Mouse (Mus musculus): ENCODE measurements around the gene Dlat. TPM values are rescaled to one million over a fixed set of nuclear protein-coding genes. Genes with fewer than 3 reads are reported as not detected.
"Not testable (repeated sequence)": the region's sequence is repeated elsewhere in the genome, so short reads cannot be mapped to it uniquely, and the experiment has no call there.

Gene Dlat
- total RNA-seq, 2 experiments from 2014 or later = 161 to 169 TPM

- no peak for DNase-seq
These were observed 5.2 kb upstream of the Dlat start for GRCm38 (mm10) chr9:50664826-50665225.

GRCm38 (mm10) chr9:50660431-50660830 is 851 bp upstream of the Dlat start:
- DNase-seq = peak; percentile 48 to 63

- DNase-seq = peak in 1 of 2 experiments; percentile 27
These were observed 615 bp downstream of the Dlat start for GRCm38 (mm10) chr9:50658941-50659388.

GRCm38 (mm10) chr9:50658391-50658790 is 1.2 kb downstream of the Dlat start:
- DNase-seq = no peak

DNA sequence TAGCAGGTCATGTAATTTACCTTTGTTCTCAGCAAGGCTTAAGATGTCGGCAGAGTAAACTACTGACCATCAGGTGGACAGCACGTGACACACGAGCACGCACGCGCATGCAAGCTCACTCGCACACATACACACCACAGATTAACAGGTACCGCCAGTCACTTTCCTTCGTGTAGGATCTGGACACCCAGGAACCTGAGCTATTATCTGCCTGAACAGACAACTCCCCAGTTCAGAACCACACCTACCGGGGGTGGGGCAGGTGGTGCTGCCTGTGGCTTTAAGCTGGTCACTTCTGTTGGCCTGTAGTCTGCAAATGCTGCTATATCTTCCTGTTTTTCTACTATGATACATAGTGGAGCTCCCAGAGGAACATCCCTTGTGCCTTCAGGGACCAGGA is 9.1 kb downstream of the Dlat start:
- no peak for DNase-seq

GRCm38 (mm10) chr9:50646826-50647370 is 12.7 kb downstream of the Dlat start:
- no peak for DNase-seq

DNA sequence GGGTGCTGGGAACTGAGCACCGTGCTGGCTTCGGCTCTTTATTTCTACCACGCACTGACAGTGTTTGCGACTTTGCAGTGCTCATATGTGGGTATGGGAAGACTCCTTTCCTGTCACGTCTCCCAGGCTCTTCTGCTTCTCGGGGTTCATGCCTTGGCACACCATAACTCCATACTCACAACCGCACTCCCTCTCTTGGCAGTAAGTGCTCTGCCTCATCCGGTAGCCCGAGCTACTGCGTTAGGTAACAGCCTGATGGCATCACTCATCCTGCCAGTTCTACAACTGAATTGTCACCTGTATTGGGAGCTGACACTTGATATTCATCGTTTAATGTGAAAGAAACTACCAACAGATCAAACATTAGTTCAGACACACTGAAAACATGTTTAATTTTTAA is 25.3 kb downstream of the Dlat start:
- DNase-seq = no peak

DNA sequence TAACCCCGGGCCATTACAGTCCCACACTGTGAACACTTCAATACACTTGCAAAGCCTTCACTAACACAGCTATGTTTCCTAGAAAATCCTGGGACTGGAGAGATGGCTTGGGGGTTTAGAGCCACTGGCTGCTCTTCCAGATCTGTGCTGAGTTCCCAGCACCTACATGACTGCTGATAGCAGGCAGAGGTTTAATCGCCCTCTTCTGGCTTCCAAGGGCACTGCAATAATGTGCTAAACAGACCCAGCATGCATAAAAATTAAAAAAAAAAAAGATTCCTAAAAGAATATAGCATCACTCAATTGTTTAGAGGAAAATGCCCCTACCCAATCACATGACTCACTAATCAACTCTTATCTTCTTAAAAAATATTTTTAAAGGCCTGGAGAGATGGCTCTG is 26.5 kb downstream of the Dlat start:
- DNase-seq = no peak

DNA sequence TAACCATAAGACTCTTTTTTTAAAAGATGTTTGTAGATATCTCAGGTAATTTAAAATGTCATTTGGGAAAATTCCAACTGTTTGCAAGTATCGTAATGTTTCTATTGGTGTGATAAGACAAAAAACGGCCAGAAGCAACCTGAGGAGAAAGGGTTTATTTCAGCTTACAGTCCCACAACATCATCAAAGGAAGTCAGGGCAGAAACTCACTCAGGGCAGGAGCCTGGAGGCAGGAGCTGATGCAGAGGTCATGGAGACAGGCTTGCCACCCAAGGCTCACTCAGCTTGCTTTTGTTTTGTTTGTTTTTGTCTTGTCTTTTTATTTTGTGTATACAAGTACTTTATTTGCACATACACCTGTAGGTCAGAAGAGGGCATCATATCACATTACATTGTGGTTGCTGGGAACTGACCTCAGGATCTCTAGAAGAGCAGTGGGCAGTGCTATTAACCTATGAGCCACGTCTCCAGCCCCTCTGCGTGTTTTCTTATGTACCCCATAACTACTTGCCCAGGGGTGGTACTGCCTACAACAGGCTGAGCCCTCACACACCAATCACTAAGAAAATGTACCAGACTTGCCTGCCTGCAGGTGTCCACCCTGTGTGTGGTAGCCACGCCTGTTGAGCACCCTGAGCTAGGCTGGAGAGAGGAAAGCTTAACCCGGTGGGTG is 27.4 kb downstream of the Dlat start:
- DNase-seq = no peak

DNA sequence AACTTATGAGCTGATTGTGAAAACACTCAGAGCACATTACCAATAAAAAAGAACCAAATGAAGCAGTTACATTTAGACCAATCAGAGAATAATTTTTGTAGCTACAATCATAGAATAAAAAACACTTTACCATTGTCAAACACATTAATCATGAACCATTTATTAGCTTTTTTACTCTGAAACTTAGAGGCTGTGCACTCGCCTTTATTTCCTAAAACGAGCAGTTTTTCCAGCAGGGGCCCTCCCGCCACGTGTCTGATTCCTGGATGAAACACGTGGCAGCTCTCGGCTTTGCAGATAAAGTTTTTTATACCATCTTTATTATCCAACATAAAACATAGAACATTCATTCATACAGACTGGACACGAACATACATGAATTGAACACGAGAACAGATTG is 28.7 kb downstream of the Dlat start:
- not testable (repeated sequence) for DNase-seq

GRCm38 (mm10) chr9:50617794-50618330 is 41.7 kb downstream of the Dlat start:
- DNase-seq = no peak

GRCm38 (mm10) chr9:50616766-50617603 is 42.6 kb downstream of the Dlat start, which contains the start of the genes Pih1d2 and Nkapd1:
Pih1d2 (plus strand) TSS chr9:50617321.
Nkapd1 (minus strand) TSS chr9:50617464.
- peak; percentile 88 to 91 for DNase-seq

DNA sequence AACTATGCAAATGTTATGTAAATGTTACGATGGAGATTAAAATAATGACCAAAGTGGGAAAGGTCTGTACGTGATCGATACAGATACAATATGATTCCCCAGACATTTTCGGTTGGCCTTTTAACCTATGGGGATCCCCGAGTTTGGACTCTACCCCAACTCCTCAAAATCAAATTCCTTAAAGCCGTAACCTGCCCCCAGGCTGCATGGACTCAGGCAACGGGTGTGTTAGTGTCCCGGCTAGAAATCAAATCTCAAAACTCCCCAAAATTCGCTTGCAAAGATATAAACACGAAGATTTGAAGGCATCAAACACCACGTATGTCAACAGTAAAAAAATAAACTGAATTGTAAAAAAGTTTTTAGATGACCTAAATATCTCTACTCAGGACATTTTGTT is 43.4 kb downstream of the Dlat start:
- DNase-seq = no peak

GRCm38 (mm10) chr9:50612115-50612514 is 47.5 kb downstream of the Dlat start:
- DNase-seq = no peak

DNA sequence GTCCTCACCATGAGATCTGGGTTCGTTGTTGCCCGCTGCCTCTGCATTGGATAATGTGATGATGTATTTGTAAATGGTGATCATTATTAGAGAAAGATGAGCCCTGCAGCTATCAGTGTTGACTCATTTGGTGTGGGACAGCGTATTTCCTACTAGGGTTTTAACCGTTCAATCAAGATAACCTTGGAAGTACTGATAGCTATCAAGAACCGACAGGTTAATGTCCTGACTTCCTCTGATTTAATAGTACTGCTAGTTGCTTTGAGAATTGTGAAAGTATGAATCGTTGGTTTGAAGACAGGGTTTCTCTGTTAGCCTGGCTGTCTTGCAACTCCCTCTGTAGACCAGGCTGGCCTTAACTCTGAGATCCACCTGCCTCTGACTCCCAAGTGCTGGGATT is 55.2 kb downstream of the Dlat start:
- DNase-seq = no peak

DNA sequence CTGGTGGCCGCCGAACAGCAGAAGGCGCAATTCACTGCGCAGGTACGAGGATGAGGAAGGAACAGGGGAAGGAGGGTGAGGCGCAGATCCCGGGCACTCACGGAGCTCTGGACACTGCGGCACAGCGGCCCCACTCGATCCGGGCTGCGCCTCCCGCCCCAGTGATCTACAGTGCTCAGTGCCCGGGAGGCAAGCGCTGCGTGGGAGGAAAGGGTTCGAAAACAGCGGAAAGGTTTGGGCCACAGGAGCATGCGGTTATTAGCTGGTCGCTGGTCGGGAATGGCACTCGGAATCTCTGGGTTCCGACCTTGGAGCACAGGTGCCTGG is 55.6 kb downstream of the Dlat start:
- no peak for DNase-seq

- DNase-seq = peak; percentile 95 to 96
These were observed 56.2 kb downstream of the Dlat start, which contains the start of the genes Sdhd and Timm8b for GRCm38 (mm10) chr9:50603189-50603997. Sdhd (minus strand) TSS chr9:50603812. Timm8b (plus strand) TSS chr9:50603910.

DNA sequence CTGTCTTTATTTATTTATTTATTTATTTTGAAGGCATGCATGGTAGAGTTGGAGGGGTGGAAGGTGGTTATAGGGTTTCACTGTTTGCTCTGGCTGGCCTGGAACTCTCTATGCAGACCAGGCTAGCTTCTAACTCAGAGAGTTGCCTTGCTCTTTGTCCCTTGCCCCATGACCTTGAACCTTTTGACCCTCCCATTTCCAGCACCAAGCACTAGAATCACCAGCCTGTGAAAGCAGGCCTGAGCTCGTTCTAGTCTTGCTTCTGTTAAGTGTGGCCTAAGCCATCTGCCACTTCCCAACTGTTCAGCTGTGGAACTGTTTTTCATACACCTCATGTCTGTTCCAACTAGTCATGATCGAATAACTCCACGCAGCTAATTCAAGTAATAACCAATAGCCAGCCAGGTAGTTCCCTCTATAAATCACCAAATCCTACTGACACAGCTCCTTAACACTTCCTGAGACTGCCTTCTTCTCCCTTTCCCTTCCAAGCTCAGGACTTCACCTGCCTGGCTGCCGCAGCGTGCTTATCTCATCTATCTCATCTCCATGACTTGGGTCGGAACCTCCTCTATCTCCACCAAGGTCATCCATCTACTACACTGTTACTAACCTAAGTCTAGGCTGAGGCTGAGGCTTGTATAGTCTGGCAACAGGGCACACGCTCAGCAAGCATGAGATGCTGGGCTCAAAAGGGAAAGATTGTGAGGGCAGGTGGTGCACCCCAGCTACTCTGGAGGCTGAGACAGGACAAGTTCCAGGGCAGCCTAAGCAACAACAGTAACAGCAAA is 57.3 kb downstream of the Dlat start:
- DNase-seq = no peak

DNA sequence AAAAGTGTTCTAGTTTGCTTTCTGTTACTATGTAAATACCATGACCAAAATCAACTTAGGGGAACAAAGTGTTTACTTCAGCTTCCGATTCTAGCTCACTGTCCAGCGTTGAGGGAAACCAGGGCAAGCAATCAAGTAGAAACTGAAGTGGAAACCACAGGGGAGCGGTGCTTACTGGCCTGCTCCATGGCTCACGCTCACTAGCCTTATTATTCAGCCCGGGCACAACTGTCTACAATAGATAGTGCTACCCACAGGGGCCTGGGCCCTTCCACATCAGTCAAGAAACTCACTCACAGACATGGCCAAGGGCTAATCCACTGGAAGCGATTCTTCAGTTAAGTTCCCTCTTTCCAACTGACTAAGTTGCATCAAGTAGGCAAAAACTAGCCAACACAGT is 58.0 kb downstream of the Dlat start:
- peak in 1 of 2 experiments; percentile 12 for DNase-seq

DNA sequence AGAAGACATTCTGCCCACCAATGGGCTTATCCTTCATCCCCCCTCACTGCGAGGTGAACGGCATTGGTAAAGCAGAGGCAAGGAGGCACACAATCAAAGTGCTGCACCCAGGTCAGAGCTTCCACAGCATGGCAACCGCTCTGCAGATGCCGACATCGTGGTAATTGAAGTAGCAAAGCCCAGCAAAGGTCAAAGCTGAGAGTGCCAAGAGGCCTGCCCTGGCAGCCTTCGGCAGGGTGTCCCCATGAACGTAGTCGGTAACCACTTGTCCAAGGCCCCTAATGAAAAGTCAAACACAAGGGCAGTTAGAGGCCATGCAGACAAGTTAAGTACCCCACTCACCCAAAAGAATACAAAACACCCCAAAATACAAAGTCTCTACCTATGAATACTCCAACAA is 62.6 kb downstream of the Dlat start:
- DNase-seq = peak in 1 of 2 experiments; percentile 18

- no peak for DNase-seq
These were observed 64.7 kb downstream of the Dlat start for GRCm38 (mm10) chr9:50594794-50595417.
